Mouse (Mus musculus) stomach, postnatal 0 days (tissue): ENCODE measurements around the gene Foxp1.

ENCODE experiments used
- CTCF ChIP-seq: IDR thresholded peaks from 2 replicates; pipeline ENCODE4 v1.5.1; 2016; ENCODE audit warnings: antibody characterized with exemption, low read depth, mild to moderate bottlenecking, moderate library complexity
- EP300 ChIP-seq: optimal IDR thresholded peaks from 2 replicates; pipeline ENCODE3; 2016; ENCODE audit warnings: antibody characterized with exemption

DNA sequence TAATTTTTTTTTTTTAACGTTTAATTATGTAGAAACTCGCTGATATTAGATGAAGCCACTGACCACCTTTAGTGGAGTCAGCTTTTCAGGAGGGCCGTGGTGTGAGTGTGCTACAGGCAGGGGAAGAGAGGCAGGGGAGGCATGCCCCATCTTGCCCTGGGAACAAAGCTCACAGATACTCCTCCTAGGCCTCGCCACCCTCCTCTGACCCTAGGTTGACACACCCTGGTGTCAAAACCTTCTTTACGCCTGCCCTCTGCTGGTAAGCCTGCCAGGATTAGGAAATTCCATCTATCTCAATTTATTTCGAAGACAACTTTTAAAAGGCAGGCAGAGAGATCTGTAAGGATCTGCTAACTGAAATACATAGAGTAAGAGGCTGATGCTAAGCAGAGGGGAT lies 489.5 kb downstream of the Foxp1 start:
- peak; percentile 70 for TF ChIP-seq CTCF
- TF ChIP-seq EP300, result no peak
